Mouse (Mus musculus) megakaryocyte, adult 5-6 weeks (primary cell): Measurements from ENCODE around the gene Zbtb25. TPM values are rescaled to one million over a fixed set of nuclear protein-coding genes. Genes with fewer than 3 reads are reported as not detected.

ENCODE experiments used
- ATAC-seq: 2 replicates; pipeline ENCODE4 v1.8.0; 2016; ENCODE audit warnings: mild to moderate bottlenecking, inconsistent platforms; ENCODE audit not compliant: poor library complexity, severe bottlenecking
- total RNA-seq, 2 experiments: library from RNA; stranded (forward) in 1 of 2; stranded (reverse) in 1 of 2; fragments of 153-499, 151-499 nt in 1 of 2; fragments of 221-1000, 200-1000 nt in 1 of 2; gene quantifications; 2 replicates each; pipeline versions ENCODE4 v1.2.3 to v1.2.4; 2015 to 2017

The Zbtb25 gene
- total RNA-seq (2015): 11.9 and 13.5 TPM in 2 replicates
- 7.2 and 9.2 TPM in 2 replicates for total RNA-seq (2017)

GRCm38 (mm10) chr12:76369206-76369977, at the start of gene Zbtb25:
Zbtb25 (minus strand) TSS chr12:76369602.
- ATAC-seq: peak; percentile 49

- no peak for ATAC-seq
Measured at GRCm38 (mm10) chr12:76418346-76418745, 48.9 kb upstream of the Zbtb25 start.

- ATAC-seq: peak; percentile 40; the same call in 1 of the 2 replicates
Measured at GRCm38 (mm10) chr12:76417433-76417854, 48.0 kb upstream of the Zbtb25 start, which contains the start of gene Ppp1r36. Ppp1r36 (plus strand) TSS chr12:76417538.

- peak; percentile 51; the same call in 1 of the 2 replicates for ATAC-seq
Measured at GRCm38 (mm10) chr12:76415383-76416010, 46.1 kb upstream of the Zbtb25 start.

GRCm38 (mm10) chr12:76409166-76409565, 39.8 kb upstream of the Zbtb25 start:
- ATAC-seq: no peak

GRCm38 (mm10) chr12:76407184-76407583, 37.8 kb upstream of the Zbtb25 start:
- no peak for ATAC-seq

- ATAC-seq: no peak
Measured at GRCm38 (mm10) chr12:76405971-76406370, 36.6 kb upstream of the Zbtb25 start.

- ATAC-seq: no peak
Measured at GRCm38 (mm10) chr12:76405183-76405970, 36.0 kb upstream of the Zbtb25 start.

- no peak for ATAC-seq
Measured at GRCm38 (mm10) chr12:76404836-76405182, 35.4 kb upstream of the Zbtb25 start.

GRCm38 (mm10) chr12:76403886-76404537, 34.6 kb upstream of the Zbtb25 start, which contains the start of gene Hspa2:
Hspa2 (plus strand) TSS chr12:76404176.
- peak; percentile 82 for ATAC-seq

- ATAC-seq: peak; percentile 62
Measured at GRCm38 (mm10) chr12:76402991-76403885, 33.8 kb upstream of the Zbtb25 start.

GRCm38 (mm10) chr12:76401674-76402073, 32.3 kb upstream of the Zbtb25 start:
- ATAC-seq: no peak

GRCm38 (mm10) chr12:76397281-76397680, 27.9 kb upstream of the Zbtb25 start:
- no peak for ATAC-seq

- ATAC-seq: no peak
Measured at GRCm38 (mm10) chr12:76392979-76393378, 23.6 kb upstream of the Zbtb25 start.

- no peak for ATAC-seq
Measured at GRCm38 (mm10) chr12:76391595-76392271, 22.3 kb upstream of the Zbtb25 start.

- no peak for ATAC-seq
Measured at GRCm38 (mm10) chr12:76388794-76389193, 19.4 kb upstream of the Zbtb25 start.

GRCm38 (mm10) chr12:76385342-76385741, 15.9 kb upstream of the Zbtb25 start:
- ATAC-seq: no peak

GRCm38 (mm10) chr12:76380151-76380550, 10.7 kb upstream of the Zbtb25 start:
- no peak for ATAC-seq

GRCm38 (mm10) chr12:76378556-76378955, 9.2 kb upstream of the Zbtb25 start:
- ATAC-seq: no peak
